Mouse (Mus musculus) heart, embryonic 14.5 days (tissue): ENCODE measurements around the gene Apon. TPM values are rescaled to one million over a fixed set of nuclear protein-coding genes. Genes with fewer than 3 reads are reported as not detected.
"Not testable (repeated sequence)": the region's sequence is repeated elsewhere in the genome, so short reads cannot be mapped to it uniquely, and the experiment has no call there.

Experiments
- ATAC-seq: fragments of 200-750 bp; cut with Nextera tagmentation; 2 replicates; pipeline ENCODE4 v1.8.0; 2017; ENCODE audit warnings: low read depth, moderate TSS enrichment; ENCODE audit not compliant: insufficient number of reproducible peaks, insufficient read depth, low FRiP score
- H3K27ac ChIP-seq, 2 experiments: fragments of 200-500 bp in 1 of 2; fragments of 300-500 bp in 1 of 2; sonication (generic) in 1 of 2; replicated peaks in 1 of 2; 2 replicates each; pipeline ENCODE4 v1.5.1; 2012 to 2014; ENCODE audit warnings: low read depth in 2 of 2, low read length in 2 of 2, control low read depth in 1 of 2, mild to moderate bottlenecking in 1 of 2, mixed read lengths in 1 of 2; ENCODE audit not compliant: control insufficient read depth in 1 of 2, insufficient read depth in 1 of 2
- H3K27me3 ChIP-seq: fragments of 300-500 bp; sonication (generic); 2 replicates; pipeline ENCODE4 v1.6.1; 2014; ENCODE audit warnings: mild to moderate bottlenecking, low read length, control low read depth; ENCODE audit not compliant: control insufficient read depth, insufficient read depth
- H3K36me3 ChIP-seq: fragments of 300-500 bp; sonication (generic); 2 replicates; pipeline ENCODE4 v1.6.1; 2014; ENCODE audit warnings: mild to moderate bottlenecking, control low read depth, low read length, mixed read lengths; ENCODE audit not compliant: control insufficient read depth, insufficient read depth
- H3K4me1 ChIP-seq, 2 experiments: fragments of 200-500 bp in 1 of 2; fragments of 300-500 bp in 1 of 2; sonication (generic) in 1 of 2; 2 replicates each; pipeline ENCODE4 v1.6.1; 2012 to 2014; ENCODE audit warnings: low read length in 2 of 2, control low read depth in 1 of 2, mixed read lengths in 1 of 2; ENCODE audit not compliant: control insufficient read depth in 2 of 2, insufficient read depth in 2 of 2
- H3K4me2 ChIP-seq: fragments of 300-500 bp; sonication (generic); 2 replicates; pipeline ENCODE4 v1.6.1; 2014; ENCODE audit warnings: mild to moderate bottlenecking, low read length
- H3K4me3 ChIP-seq, 2 experiments: fragments of 200-500 bp in 1 of 2; fragments of 300-500 bp in 1 of 2; sonication (generic) in 1 of 2; 2 replicates each; pipeline ENCODE4 v1.5.1; 2012 to 2014; ENCODE audit warnings: low read length in 2 of 2, mild to moderate bottlenecking in 2 of 2, control low read depth in 1 of 2, low read depth in 1 of 2, moderate library complexity in 1 of 2; ENCODE audit not compliant: control insufficient read depth in 1 of 2, insufficient read depth in 1 of 2
- H3K9ac ChIP-seq: fragments of 300-500 bp; sonication (generic); 2 replicates; pipeline ENCODE4 v1.6.1; 2014; ENCODE audit warnings: mild to moderate bottlenecking, low read length
- H3K9me3 ChIP-seq: fragments of 300-500 bp; sonication (generic); 2 replicates; pipeline ENCODE4 v1.6.1; 2016; ENCODE audit warnings: low read length, control low read depth; ENCODE audit not compliant: control insufficient read depth
- WGBS: fragments of 180-500 bp; shearing (Covaris S2); extraction: QIAGEN DNeasy Blood & Tissue Kit; methylation state at CpG from one replicate; pipeline ENCODE4 v1.1.7; 2014; 5-methylcytosine and 5-hydroxymethylcytosine counted together
- polyA plus RNA-seq: library from polyadenylated mRNA; unstranded; fragments of >200 nt; fragmentation: Nextera tagmentation; extraction: Ambion mirVana; gene quantifications from 2 replicates; pipeline ENCODE4 v1.2.1, GENCODE M21; 2014

The Apon gene
- polyA plus RNA-seq, 1 experiment from 2014 or later = not detected

- no peaks in the 10 kb centered on the region for H3K27me3 ChIP-seq
- H3K4me2 ChIP-seq = no peak overlapping the region
- H3K9me3 ChIP-seq = no peaks in the 10 kb centered on the region
- no peak overlapping the region for H3K4me3 ChIP-seq
- no peak overlapping the region for H3K9ac ChIP-seq
- no peaks in the 10 kb centered on the region for H3K4me1 ChIP-seq
- H3K36me3 ChIP-seq = peaks cover 73% of the 10 kb centered on the region
- ATAC-seq = no peak
- 96% methylated on average over 12 of the region's 13 CpGs for WGBS
- no peak overlapping the region for H3K27ac ChIP-seq
Measured at GRCm38 (mm10) chr10:128250565-128250964, 3.3 kb upstream of the Apon start.

GRCm38 (mm10) chr10:128255925-128256324 lies 2.0 kb downstream of the Apon start:
- H3K36me3 ChIP-seq = peaks cover 21% of the 10 kb centered on the region
- no peak overlapping the region for H3K27ac ChIP-seq
- H3K27me3 ChIP-seq = no peaks in the 10 kb centered on the region
- no peaks in the 10 kb centered on the region for H3K9me3 ChIP-seq
- no peak for ATAC-seq
- H3K4me1 ChIP-seq = no peaks in the 10 kb centered on the region
- H3K4me2 ChIP-seq = no peak overlapping the region
- WGBS = 80% methylated on average over 8 of the region's 8 CpGs
- no peak overlapping the region for H3K9ac ChIP-seq
- H3K4me3 ChIP-seq = no peak overlapping the region

GRCm38 (mm10) chr10:128256328-128256727 lies 2.4 kb downstream of the Apon start:
- Histone ChIP-seq H3K27me3 (no peaks in the 10 kb centered on the region), H3K4me2 (no peak overlapping the region), H3K9me3 (no peaks in the 10 kb centered on the region), H3K4me1 (no peaks in the 10 kb centered on the region), H3K4me3 (no peak overlapping the region), H3K36me3 (peaks cover 17% of the 10 kb centered on the region), H3K9ac (no peak overlapping the region), H3K27ac (no peak overlapping the region)
- ATAC-seq = no peak
- 85% methylated on average over 8 of the region's 8 CpGs for WGBS

- WGBS = 75% methylated on average over 4 of the region's 4 CpGs
- H3K4me2 ChIP-seq = no peak overlapping the region
- ATAC-seq = no peak
Measured at GRCm38 (mm10) chr10:128258953-128259352, 5.1 kb downstream of the Apon start.

GRCm38 (mm10) chr10:128259946-128260345 lies 6.0 kb downstream of the Apon start:
- Histone ChIP-seq H3K36me3 (no peaks in the 10 kb centered on the region), H3K27ac (no peak overlapping the region), H3K9me3 (no peaks in the 10 kb centered on the region), H3K27me3 (no peaks in the 10 kb centered on the region), H3K4me3 (no peak overlapping the region), H3K9ac (no peak overlapping the region), H3K4me2 (no peak overlapping the region), H3K4me1 (peaks cover 0 to 4% of the 10 kb centered on the region in 2 experiments; a peak in 1 of 4 replicates)
- no peak for ATAC-seq
- WGBS = 79% methylated on average over 5 of the region's 5 CpGs

More at GRCm38 (mm10) chr10:128258953-128259352, 5.1 kb downstream of the Apon start:
- Histone ChIP-seq H3K27ac (no peak overlapping the region; a peak in 1 of 4 replicates), H3K27me3 (no peaks in the 10 kb centered on the region), H3K4me1 (peaks cover 0 to 4% of the 10 kb centered on the region in 2 experiments; a peak in 1 of 4 replicates), H3K9me3 (no peaks in the 10 kb centered on the region), H3K9ac (no peak overlapping the region), H3K4me3 (no peak overlapping the region), H3K36me3 (no peaks in the 10 kb centered on the region)

- not testable (repeated sequence) for H3K9ac ChIP-seq, H3K27me3 ChIP-seq
Measured at GRCm38 (mm10) chr10:128260376-128260775, 6.5 kb downstream of the Apon start.

GRCm38 (mm10) chr10:128262300-128262699 lies 8.4 kb downstream of the Apon start:
- 57% methylated on average over 22 of the region's 22 CpGs for WGBS
- Histone ChIP-seq H3K27me3 (no peaks in the 10 kb centered on the region), H3K9ac (no peak overlapping the region), H3K4me1 (peaks cover 0 to 4% of the 10 kb centered on the region in 2 experiments; a peak in 1 of 4 replicates), H3K9me3 (no peaks in the 10 kb centered on the region), H3K27ac (no peak overlapping the region), H3K4me3 (peak overlapping the region in 1 of 2 experiments; percentile 7; a peak in 2 of 4 replicates), H3K4me2 (peak overlapping the region; percentile 27), H3K36me3 (no peaks in the 10 kb centered on the region)
- ATAC-seq = no peak

More at GRCm38 (mm10) chr10:128260376-128260775, 6.5 kb downstream of the Apon start:
- not testable (repeated sequence) for H3K4me2 ChIP-seq, H3K4me3 ChIP-seq, H3K9me3 ChIP-seq, H3K4me1 ChIP-seq, H3K36me3 ChIP-seq, H3K27ac ChIP-seq, ATAC-seq
- WGBS = 82% methylated on average over 7 of the region's 7 CpGs
